Mouse (Mus musculus): ENCODE measurements around the gene Nup188.

Nup188 gene

GRCm38 (mm10) chr2:30355861-30356260, 69.7 kb downstream of the Nup188 start:
- DNase-seq = no peak

- DNase-seq = no peak
Measured at GRCm38 (mm10) chr2:30356266-30356665, 70.1 kb downstream of the Nup188 start.

- no peak for DNase-seq
Measured at GRCm38 (mm10) chr2:30356906-30357305, 70.7 kb downstream of the Nup188 start.

GRCm38 (mm10) chr2:30357552-30358510, 71.6 kb downstream of the Nup188 start:
- no peak for DNase-seq

- peak; percentile 85 for DNase-seq
Measured at GRCm38 (mm10) chr2:30358533-30359531, 72.6 kb downstream of the Nup188 start, which contains the start of gene Sh3glb2. TSS of gene Sh3glb2 (minus strand) at chr2:30359337.

- peak; percentile 31 for DNase-seq
Measured at GRCm38 (mm10) chr2:30360626-30361025, 74.4 kb downstream of the Nup188 start.

- DNase-seq = no peak
Measured at GRCm38 (mm10) chr2:30362865-30363264, 76.7 kb downstream of the Nup188 start.

GRCm38 (mm10) chr2:30363773-30364650, 77.8 kb downstream of the Nup188 start, which contains the start of gene Miga2:
TSS of gene Miga2 (plus strand) at chr2:30364233.
- DNase-seq = peak; percentile 99

GRCm38 (mm10) chr2:30365281-30366069, 79.3 kb downstream of the Nup188 start:
- peak; percentile 25 for DNase-seq

- DNase-seq = peak; percentile 25
Measured at GRCm38 (mm10) chr2:30366203-30366602, 80.0 kb downstream of the Nup188 start.

- no peak for DNase-seq
Measured at GRCm38 (mm10) chr2:30371544-30371943, 85.3 kb downstream of the Nup188 start.

- no peak for DNase-seq
Measured at GRCm38 (mm10) chr2:30372726-30373125, 86.5 kb downstream of the Nup188 start.

- no peak for DNase-seq
Measured at GRCm38 (mm10) chr2:30375893-30376292, 89.7 kb downstream of the Nup188 start.

- no peak for DNase-seq
Measured at GRCm38 (mm10) chr2:30377721-30378120, 91.5 kb downstream of the Nup188 start.

- no peak for DNase-seq
Measured at GRCm38 (mm10) chr2:30379307-30379706, 93.1 kb downstream of the Nup188 start.

GRCm38 (mm10) chr2:30380564-30381376, 94.6 kb downstream of the Nup188 start:
- no peak for DNase-seq

GRCm38 (mm10) chr2:30381377-30381725, 95.2 kb downstream of the Nup188 start:
- no peak for DNase-seq

GRCm38 (mm10) chr2:30384814-30385213, 98.6 kb downstream of the Nup188 start:
- no peak for DNase-seq

GRCm38 (mm10) chr2:30385591-30385990, 99.4 kb downstream of the Nup188 start:
- no peak for DNase-seq

- DNase-seq = no peak
Measured at GRCm38 (mm10) chr2:30386913-30387312, 100.7 kb downstream of the Nup188 start.

All from kidney, adult 18-20 months (tissue).